Mouse (Mus musculus) bone marrow, adult 2 months (tissue): ENCODE data around the gene Os9. TPM values are rescaled to one million over a fixed set of nuclear protein-coding genes. Genes with fewer than 3 reads are reported as not detected.
A peak's percentile ranks its signal among the peaks of the same experiment; 100 is the strongest.

Experiments used
- H3K27ac ChIP-seq: fragments of 200-500 bp; 2 replicates; pipeline ENCODE4 v1.5.1; 2012; ENCODE audit warnings: low read depth, mild to moderate bottlenecking, control low read depth, inconsistent platforms, low read length; ENCODE audit not compliant: control insufficient read depth, poor library complexity, insufficient read depth
- H3K4me1 ChIP-seq: fragments of 200-500 bp; 2 replicates; pipeline ENCODE4 v1.6.1; 2011; ENCODE audit warnings: low read length; ENCODE audit not compliant: control insufficient read depth, insufficient read depth
- H3K4me3 ChIP-seq: fragments of 200-500 bp; replicated peaks from 2 replicates; pipeline ENCODE3; 2011; ENCODE audit warnings: mild to moderate bottlenecking, low read depth, low read length, control low read depth; ENCODE audit not compliant: control insufficient read depth
- CTCF ChIP-seq: fragments of 200-500 bp; IDR thresholded peaks from 2 replicates; pipeline ENCODE4 v1.5.1; 2011; ENCODE audit warnings: low read length, control low read depth; ENCODE audit not compliant: control insufficient read depth, insufficient read depth
- POLR2A ChIP-seq: fragments of 200-500 bp; IDR thresholded peaks from 2 replicates; pipeline ENCODE4 v1.6.1; 2011; ENCODE audit warnings: low read depth, mild to moderate bottlenecking, control low read depth, low read length, borderline replicate concordance; ENCODE audit not compliant: control insufficient read depth
- WGBS: fragments of 180-500 bp; shearing (Covaris S2); methylation state at CpG from one replicate; pipeline ENCODE4 v1.1.7; 2018; 5-methylcytosine and 5-hydroxymethylcytosine counted together
- polyA plus RNA-seq: library from polyadenylated mRNA; stranded (reverse); fragments of >200 nt; gene quantifications from 2 replicates; pipeline ENCODE4 v1.2.4, GENCODE M21; 2011; ENCODE audit warnings: low replicate concordance; ENCODE audit not compliant: missing spikeins, insufficient read depth, insufficient read length

The Os9 gene
- polyA plus RNA-seq, 1 experiment: 69.0 TPM

GRCm38 (mm10) chr10:127111001-127111887 lies 9.7 kb downstream of the Os9 start:
- TF ChIP-seq POLR2A: no peak
- TF ChIP-seq CTCF: no peak
- Histone ChIP-seq H3K27ac (no peak overlapping the region), H3K4me3 (no peak overlapping the region), H3K4me1 (peaks cover 2% of the 10 kb centered on the region)
- WGBS: 46% methylated on average over 15 of the region's 15 CpGs

- no peak overlapping the region for H3K27ac ChIP-seq
- TF ChIP-seq POLR2A (no peak), CTCF (no peak)
Observed at GRCm38 (mm10) chr10:127108262-127108583, 12.7 kb downstream of the Os9 start.

GRCm38 (mm10) chr10:127107563-127108261 lies 13.2 kb downstream of the Os9 start:
- H3K27ac ChIP-seq: peak overlapping the region; percentile 47; the same call in 1 of the 2 replicates

More at GRCm38 (mm10) chr10:127108262-127108583, 12.7 kb downstream of the Os9 start:
- 38% methylated on average over 3 of the region's 3 CpGs for WGBS
- Histone ChIP-seq H3K4me1 (peaks cover 2% of the 10 kb centered on the region), H3K4me3 (no peak overlapping the region)

DNA sequence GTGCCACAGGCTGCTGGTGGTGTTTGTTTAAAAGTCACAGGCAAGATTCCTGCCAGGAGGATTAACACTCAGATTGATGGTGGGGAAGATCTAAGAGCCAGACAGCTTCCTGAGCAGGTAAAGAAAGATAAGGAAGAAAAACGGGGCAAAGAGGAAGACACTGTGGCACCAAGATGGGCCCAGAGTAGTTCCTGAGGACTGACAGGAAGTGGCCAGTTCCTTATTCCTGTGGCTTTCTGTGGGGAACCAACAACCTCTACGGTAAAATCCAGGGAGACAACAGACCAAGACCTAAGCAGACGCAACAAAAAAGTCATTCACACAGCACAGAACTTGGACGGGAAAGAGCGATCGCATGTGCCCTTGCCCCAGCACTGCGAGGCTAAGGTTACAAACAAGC lies 17.3 kb downstream of the Os9 start:
- H3K4me1 ChIP-seq: peaks cover 6% of the 10 kb centered on the region
- TF ChIP-seq CTCF: no peak
- TF ChIP-seq POLR2A: no peak
- WGBS: 9% methylated on average over 7 of the region's 7 CpGs
- peak overlapping the region; percentile 18 for H3K4me3 ChIP-seq
- peak overlapping the region; percentile 16 for H3K27ac ChIP-seq

More at GRCm38 (mm10) chr10:127107563-127108261, 13.2 kb downstream of the Os9 start:
- Histone ChIP-seq H3K4me1 (peaks cover 3% of the 10 kb centered on the region), H3K4me3 (peak overlapping the region; percentile 29)
- TF ChIP-seq CTCF: no peak
- no peak for TF ChIP-seq POLR2A
- WGBS: 19% methylated on average over 16 of the region's 16 CpGs

- Histone ChIP-seq H3K4me1 (peaks cover 4% of the 10 kb centered on the region; the same call in 1 of the 2 replicates), H3K4me3 (no peak overlapping the region), H3K27ac (no peak overlapping the region; the same call in 1 of the 2 replicates)
- 44% methylated on average over 6 of the region's 6 CpGs for WGBS
- TF ChIP-seq POLR2A: no peak
- no peak for TF ChIP-seq CTCF
Observed at GRCm38 (mm10) chr10:127101151-127101550, 19.8 kb downstream of the Os9 start.

GRCm38 (mm10) chr10:127100414-127100813 lies 20.5 kb downstream of the Os9 start:
- H3K27ac ChIP-seq: 0 out of 2 replicates have a peak overlapping the region, but pooled peaks have one; percentile 0
- H3K4me3 ChIP-seq: no peak overlapping the region
- WGBS: 35% methylated on average over 8 of the region's 8 CpGs
- H3K4me1 ChIP-seq: peaks cover 4% of the 10 kb centered on the region; the same call in 1 of the 2 replicates
- no peak for TF ChIP-seq POLR2A
- no peak for TF ChIP-seq CTCF

DNA sequence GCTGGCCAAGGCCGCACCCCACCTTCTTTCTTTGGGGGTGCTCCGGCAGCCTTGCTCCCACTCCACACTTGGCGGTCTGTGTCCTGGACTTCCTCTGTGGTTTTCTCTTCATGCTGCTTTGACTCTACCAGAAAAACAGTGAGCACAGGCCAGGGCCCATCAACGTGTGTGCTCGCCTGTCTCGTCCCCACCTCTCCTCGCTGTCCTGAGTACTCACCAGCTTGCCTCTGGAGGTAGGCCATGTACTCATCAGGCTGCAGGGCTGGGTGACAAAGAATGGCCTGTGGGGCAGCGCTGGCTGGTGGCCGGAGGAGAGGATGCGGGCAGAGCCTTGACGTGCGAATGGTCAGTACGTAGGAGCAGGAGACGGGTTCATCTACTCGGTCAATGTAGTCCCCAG lies 21.1 kb downstream of the Os9 start:
- Histone ChIP-seq H3K27ac (0 out of 2 replicates have a peak overlapping the region, but pooled peaks have one; percentile 10), H3K4me1 (peaks cover 4% of the 10 kb centered on the region; the same call in 1 of the 2 replicates), H3K4me3 (no peak overlapping the region)
- 46% methylated on average over 15 of the region's 15 CpGs for WGBS
- TF ChIP-seq POLR2A: no peak
- TF ChIP-seq CTCF: no peak

GRCm38 (mm10) chr10:127099191-127099590 lies 21.7 kb downstream of the Os9 start:
- Histone ChIP-seq H3K27ac (no peak overlapping the region), H3K4me3 (no peak overlapping the region), H3K4me1 (peaks cover 4% of the 10 kb centered on the region; the same call in 1 of the 2 replicates)
- TF ChIP-seq POLR2A (no peak), CTCF (no peak)
- WGBS: 76% methylated on average over 10 of the region's 10 CpGs
